Mouse (Mus musculus) liver, embryonic 14.5 days (tissue): ENCODE results near the gene Nutf2-ps1. TPM values are rescaled to one million over a fixed set of nuclear protein-coding genes. Genes with fewer than 3 reads are reported as not detected.
"Not testable (repeated sequence)": the region's sequence is repeated elsewhere in the genome, so short reads cannot be mapped to it uniquely, and the experiment has no call there.

Experiments used
- ATAC-seq: fragments of 200-750 bp; cut with Nextera tagmentation; 2 replicates; pipeline ENCODE4 v1.8.0; 2017; ENCODE audit warnings: moderate number of reproducible peaks, mild to moderate bottlenecking, moderate library complexity; ENCODE audit not compliant: insufficient read depth
- DNase-seq, 3 experiments: peaks; one replicate each; pipeline ENCODE4 v3.0.0-alpha.2; 2012 to 2013; ENCODE audit warnings: low read depth in 3 of 3, low spot score in 3 of 3
- H3K27ac ChIP-seq: fragments of 300-500 bp; sonication (generic); 2 replicates; pipeline ENCODE4 v1.5.1; 2014; ENCODE audit warnings: moderate library complexity, mild to moderate bottlenecking, control low read depth, inconsistent platforms
- H3K27me3 ChIP-seq: fragments of 300-500 bp; sonication (generic); 2 replicates; pipeline ENCODE4 v1.6.1; 2014; ENCODE audit warnings: mild to moderate bottlenecking, low read length, moderate library complexity; ENCODE audit not compliant: control insufficient read depth, insufficient read depth
- H3K36me3 ChIP-seq: fragments of 300-500 bp; sonication (generic); replicated peaks from 2 replicates; pipeline ENCODE4 v1.6.1; 2014; ENCODE audit warnings: low read depth; ENCODE audit not compliant: control insufficient read depth, insufficient read depth
- H3K4me1 ChIP-seq, 2 experiments: fragments of 200-500 bp in 1 of 2; fragments of 300-500 bp in 1 of 2; sonication (generic) in 1 of 2; replicated peaks; 2 replicates each; pipeline ENCODE4 v1.6.1; 2012 to 2014; ENCODE audit warnings: antibody characterized with exemption in 1 of 2, inconsistent platforms in 1 of 2, low read length in 1 of 2; ENCODE audit not compliant: control insufficient read depth in 2 of 2, insufficient read depth in 2 of 2
- H3K4me2 ChIP-seq: fragments of 300-500 bp; sonication (generic); 2 replicates; pipeline ENCODE4 v1.6.1; 2014; ENCODE audit warnings: low read depth, mild to moderate bottlenecking, control low read depth, moderate library complexity
- H3K4me3 ChIP-seq, 2 experiments: fragments of 200-500 bp in 1 of 2; fragments of 300-500 bp in 1 of 2; sonication (generic) in 1 of 2; 2 replicates each; pipeline ENCODE4 v1.5.1; 2012 to 2014; ENCODE audit warnings: low read depth in 2 of 2, low read length in 2 of 2, mild to moderate bottlenecking in 2 of 2, control low read depth in 1 of 2, inconsistent platforms in 1 of 2, moderate library complexity in 1 of 2; ENCODE audit not compliant: insufficient read depth in 1 of 2
- H3K9ac ChIP-seq: fragments of 300-500 bp; sonication (generic); replicated peaks from 2 replicates; pipeline ENCODE4 v1.6.1; 2014; ENCODE audit warnings: mild to moderate bottlenecking, control low read depth, moderate library complexity
- H3K9me3 ChIP-seq: fragments of 300-500 bp; sonication (generic); 2 replicates; pipeline ENCODE4 v1.6.1; 2016; ENCODE audit warnings: low read length, mixed read lengths; ENCODE audit not compliant: control insufficient read depth
- CTCF ChIP-seq: IDR thresholded peaks from 2 replicates; pipeline ENCODE4 v1.5.1; 2016; ENCODE audit warnings: antibody characterized with exemption, low read depth, control low read depth
- EP300 ChIP-seq: IDR thresholded peaks from 2 replicates; pipeline ENCODE4 v1.6.1; 2016; ENCODE audit warnings: antibody characterized with exemption, low read depth
- WGBS: fragments of 180-500 bp; shearing (Covaris S2); extraction: QIAGEN DNeasy Blood & Tissue Kit; methylation state at CpG from one replicate; pipeline ENCODE4 v1.1.7; 2014; ENCODE audit not compliant: insufficient replicate concordance; 5-methylcytosine and 5-hydroxymethylcytosine counted together
- polyA plus RNA-seq, 2 experiments: library from polyadenylated mRNA; depleted of rRNA in 1 of 2; stranded (reverse) in 1 of 2; unstranded in 1 of 2; fragments of >200 nt; fragmentation: Nextera tagmentation in 1 of 2; extraction: Ambion mirVana in 1 of 2; gene quantifications; 2 replicates each; pipeline versions ENCODE4 v1.2.1 to v1.2.3; 2012 to 2014

Nutf2-ps1 gene
- polyA plus RNA-seq, 2 experiments = 45.0 to 167 TPM

DNA sequence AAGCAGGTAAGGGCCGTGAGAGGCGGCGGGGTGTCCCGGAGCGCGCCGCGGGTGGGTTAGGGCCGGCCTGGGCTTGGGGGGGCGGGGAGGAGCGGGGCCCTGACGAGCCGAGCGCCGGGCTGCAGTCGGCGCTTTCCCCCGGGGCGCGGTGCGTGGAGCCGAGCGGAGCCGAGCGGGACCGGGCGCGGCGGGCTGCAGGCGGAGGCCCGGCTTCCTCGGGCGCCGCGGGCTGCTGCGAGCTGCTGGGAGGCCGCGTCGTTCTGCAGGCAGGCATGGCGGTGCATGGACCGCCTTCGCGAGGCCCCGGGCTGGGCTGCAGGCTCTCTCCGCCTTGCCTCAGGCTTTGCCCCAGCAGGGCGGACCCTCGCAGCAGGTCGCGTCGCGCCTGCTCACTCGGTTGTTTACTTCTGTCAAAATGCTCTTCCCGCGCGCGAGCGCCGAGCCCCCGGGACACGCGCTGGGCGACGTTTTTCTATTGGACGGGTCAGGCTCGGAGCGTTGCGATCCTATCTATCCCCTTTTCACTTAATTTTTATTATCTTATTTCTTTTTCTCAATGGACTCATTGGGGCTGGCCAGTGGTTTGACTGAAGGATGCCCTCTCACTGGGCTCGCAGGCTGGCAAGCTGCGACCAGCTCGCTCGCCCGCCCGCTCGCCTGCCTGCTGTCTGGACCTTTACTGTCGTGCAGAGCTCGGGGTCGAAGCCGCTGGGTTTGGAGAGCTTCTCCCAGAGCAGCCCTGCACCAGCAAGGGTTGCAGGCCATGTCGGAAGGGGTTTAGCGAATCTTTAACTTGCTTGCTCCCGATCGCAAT lies 11.9 kb upstream of the Nutf2-ps1 start:
- H3K4me3 ChIP-seq = peak overlapping the region; percentile 92 to 99
- H3K9me3 ChIP-seq = no peaks in the 10 kb centered on the region
- under 1% methylated on average over 76 of the region's 82 CpGs for WGBS
- peaks cover 18% of the 10 kb centered on the region for H3K36me3 ChIP-seq
- peaks cover 12 to 13% of the 10 kb centered on the region in 2 experiments for H3K4me1 ChIP-seq
- TF ChIP-seq EP300 (no peak), CTCF (no peak)
- DNase-seq = peak; percentile 46 to 62 (median 53)
- peak; percentile 66 for ATAC-seq
- peak overlapping the region; percentile 81 for H3K4me2 ChIP-seq
- H3K9ac ChIP-seq = peak overlapping the region; percentile 97
- no peaks in the 10 kb centered on the region for H3K27me3 ChIP-seq
- H3K27ac ChIP-seq = peak overlapping the region; percentile 79

DNA sequence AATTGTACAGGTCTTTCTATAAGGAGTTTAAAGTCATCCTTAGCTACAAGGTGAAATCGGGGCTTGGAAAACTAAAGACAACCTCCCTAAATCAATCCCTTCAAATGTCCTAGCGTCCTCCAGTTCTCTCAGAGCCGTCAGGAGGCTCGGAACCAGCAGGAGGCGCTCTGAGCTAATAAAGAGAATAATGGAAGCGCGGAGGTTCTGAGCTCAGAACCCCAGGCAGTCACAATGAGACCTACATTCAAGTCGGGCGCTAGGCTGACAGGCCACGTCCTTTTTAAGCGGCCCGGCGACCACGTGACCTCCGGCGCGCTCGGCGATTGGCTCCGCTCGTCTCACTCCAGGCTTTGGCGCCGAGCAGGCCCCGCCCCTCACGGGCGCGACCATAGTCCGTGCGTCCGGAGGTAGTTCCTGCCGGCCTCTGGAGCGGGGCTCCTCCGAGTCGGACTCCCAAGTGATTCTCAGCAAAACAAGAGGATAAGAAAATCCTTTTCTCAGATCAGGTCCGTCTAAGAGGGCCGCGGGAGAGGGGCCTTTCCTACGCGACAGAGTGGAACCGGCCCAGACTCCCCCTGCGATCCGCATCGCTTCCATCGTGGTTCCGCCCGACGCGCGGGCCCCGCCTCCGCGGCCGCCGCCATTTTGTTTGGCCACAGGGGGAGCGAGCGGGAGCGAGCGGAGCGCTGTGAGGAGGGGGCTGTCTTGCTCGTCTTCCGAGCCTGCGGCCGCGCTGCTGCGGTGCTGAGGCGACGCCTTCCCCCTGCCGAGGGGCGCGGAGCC lies 11.1 kb upstream of the Nutf2-ps1 start, which contains the start of gene Smc3:
TSS of gene Smc3 (plus strand) at position 642 of the 783 bp plus-strand sequence.
- peaks cover 12 to 13% of the 10 kb centered on the region in 2 experiments for H3K4me1 ChIP-seq
- H3K27me3 ChIP-seq = no peaks in the 10 kb centered on the region
- TF ChIP-seq CTCF (peak; percentile 91), EP300 (peak; percentile 54; the same call in 1 of the 2 replicates)
- H3K4me3 ChIP-seq = peak within 1 kb of the TSS; percentile 92 to 99
- H3K4me2 ChIP-seq = peak within 1 kb of the TSS; percentile 81
- peak; percentile 95 to 97 (median 96) for DNase-seq
- ATAC-seq = peak; percentile 88
- peaks cover 14% of the 10 kb centered on the region for H3K36me3 ChIP-seq
- whole genome bisulfite sequencing = under 1% methylated on average over 70 of the region's 70 CpGs
- H3K27ac ChIP-seq = peak within 1 kb of the TSS; percentile 79
- H3K9ac ChIP-seq = peak within 1 kb of the TSS; percentile 97
- no peaks in the 10 kb centered on the region for H3K9me3 ChIP-seq

- H3K36me3 ChIP-seq = no peaks in the 10 kb centered on the region; the same call in 1 of the 2 replicates
- no peak overlapping the region for H3K9ac ChIP-seq
- H3K4me3 ChIP-seq = no peak overlapping the region
- TF ChIP-seq EP300 = no peak
- no peak for TF ChIP-seq CTCF
- H3K4me2 ChIP-seq = no peak overlapping the region
- 61% methylated on average over 7 of the region's 7 CpGs for WGBS
- H3K27me3 ChIP-seq = no peaks in the 10 kb centered on the region
- H3K27ac ChIP-seq = no peak overlapping the region
- peaks cover under 1 to 2% of the 10 kb centered on the region in 2 experiments; a peak in 1 of 4 replicates for H3K4me1 ChIP-seq
- ATAC-seq (no peak), DNase-seq (no peak)
- no peaks in the 10 kb centered on the region for H3K9me3 ChIP-seq
Observed at GRCm38 (mm10) chr19:53596723-53597474, 8.0 kb upstream of the Nutf2-ps1 start.

DNA sequence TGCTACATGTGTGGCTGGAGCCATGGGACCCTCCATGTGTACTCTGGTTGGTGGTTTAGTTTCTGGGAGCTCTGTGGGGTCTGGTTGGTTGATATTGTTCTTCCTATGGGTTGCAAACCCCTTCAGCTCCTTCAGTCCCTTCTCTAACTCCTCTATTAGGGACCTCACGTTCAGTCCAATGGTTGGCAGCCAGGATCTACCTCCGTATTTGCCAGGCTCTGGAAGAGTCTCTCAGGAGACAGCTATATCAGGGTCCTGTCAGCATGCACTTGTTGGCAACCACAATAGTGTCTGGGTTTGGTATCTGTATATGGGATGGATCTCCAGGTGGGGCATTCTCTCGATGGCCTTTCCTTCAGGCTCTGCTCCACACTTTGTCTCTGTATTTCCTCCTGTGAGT lies 1.2 kb downstream of the Nutf2-ps1 start:
- not testable (repeated sequence) for ATAC-seq, H3K4me2 ChIP-seq, H3K27me3 ChIP-seq, H3K4me3 ChIP-seq, H3K36me3 ChIP-seq, H3K9me3 ChIP-seq, H3K4me1 ChIP-seq, H3K27ac ChIP-seq, H3K9ac ChIP-seq, DNase-seq
- 66% methylated on average over 3 of the region's 3 CpGs for WGBS

GRCm38 (mm10) chr19:53580271-53580670 lies 8.6 kb downstream of the Nutf2-ps1 start:
- H3K36me3 ChIP-seq, H3K4me3 ChIP-seq, H3K4me2 ChIP-seq, H3K9ac ChIP-seq, DNase-seq, H3K4me1 ChIP-seq, H3K27ac ChIP-seq, H3K9me3 ChIP-seq, ATAC-seq, H3K27me3 ChIP-seq: not testable (repeated sequence)
- WGBS = 73% methylated on average over 8 of the region's 8 CpGs
